Mouse (Mus musculus) C2C12 (cell line): ENCODE measurements around the gene Dlgap1. TPM values are rescaled to one million over a fixed set of nuclear protein-coding genes. Genes with fewer than 3 reads are reported as not detected.

Source experiments
- H3K27me3 ChIP-seq: one replicate; pipeline ENCODE4 v1.6.1; 2011; ENCODE audit not compliant: control insufficient read depth, insufficient read depth, insufficient read length
- H3K36me3 ChIP-seq: one replicate; pipeline ENCODE4 v1.6.1; 2011; ENCODE audit not compliant: control insufficient read depth, insufficient read depth
- H3K4me3 ChIP-seq: one replicate; pipeline ENCODE4 v1.5.1; 2011; ENCODE audit warnings: mild to moderate bottlenecking, control low read depth; ENCODE audit not compliant: poor library complexity, insufficient read depth, severe bottlenecking
- H3K79me2 ChIP-seq: one replicate; pipeline ENCODE4 v1.6.1; 2011; ENCODE audit not compliant: control insufficient read depth, insufficient read depth
- H3K79me3 ChIP-seq: one replicate; pipeline ENCODE4 v1.6.1; 2011; ENCODE audit warnings: low read depth, control low read depth
- H3ac ChIP-seq: one replicate; pipeline ENCODE3; 2011; ENCODE audit warnings: low read depth; ENCODE audit not compliant: control insufficient read depth, insufficient read length
- CEBPB ChIP-seq: IDR thresholded peaks from one replicate; pipeline ENCODE4 v1.6.1; 2011; ENCODE audit warnings: low read depth, mild to moderate bottlenecking, control low read depth, moderate library complexity
- CTCF ChIP-seq: IDR thresholded peaks from one replicate; pipeline ENCODE4 v1.5.1; 2011; ENCODE audit not compliant: control insufficient read depth, insufficient read depth, insufficient read length
- FOSL1 ChIP-seq: IDR thresholded peaks from one replicate; pipeline ENCODE4 v1.8.0; 2011; ENCODE audit warnings: mild to moderate bottlenecking, low read length; ENCODE audit not compliant: poor library complexity, insufficient read depth, severe bottlenecking
- MAX ChIP-seq: IDR thresholded peaks from one replicate; pipeline ENCODE4 v1.6.1; 2011; ENCODE audit warnings: mild to moderate bottlenecking, control low read depth
- MYOD1 ChIP-seq: IDR thresholded peaks from one replicate; pipeline ENCODE4 v1.6.1; 2011; ENCODE audit warnings: low read depth; ENCODE audit not compliant: control insufficient read depth, insufficient read length
- MYOG ChIP-seq: IDR thresholded peaks from one replicate; pipeline ENCODE4 v1.6.1; 2011; ENCODE audit not compliant: control insufficient read depth, insufficient read length; ENCODE audit errors: extremely low read depth
- USF1 ChIP-seq: IDR thresholded peaks from one replicate; pipeline ENCODE4 v1.6.1; 2011; ENCODE audit warnings: low read depth, mild to moderate bottlenecking, control low read depth, moderate library complexity
- polyA plus RNA-seq: library from polyadenylated mRNA; unstranded; fragments of >200 nt; fragmentation: generic; extraction: Trizol; gene quantifications from one replicate; pipeline ENCODE4 v1.2.1, GENCODE M21; 2012; ENCODE audit warnings: missing spikeins

The Dlgap1 gene
- polyA plus RNA-seq, 1 experiment = 0.22 TPM

- H3K27me3 ChIP-seq = no peaks in the 10 kb centered on the region
- no peaks in the 10 kb centered on the region for H3K36me3 ChIP-seq
- H3ac ChIP-seq = no peak overlapping the region
- no peak for TF ChIP-seq USF1
- no peak for TF ChIP-seq MAX
- TF ChIP-seq FOSL1 = no peak
- TF ChIP-seq CTCF = no peak
- TF ChIP-seq MYOG = no peak
- TF ChIP-seq CEBPB = no peak
- TF ChIP-seq MYOD1 = no peak
- no peaks in the 10 kb centered on the region for H3K79me3 ChIP-seq
- no peaks in the 10 kb centered on the region for H3K79me2 ChIP-seq
- H3K4me3 ChIP-seq = no peak overlapping the region
Measured at GRCm38 (mm10) chr17:70401909-70402308, 433.0 kb downstream of the Dlgap1 start.

- H3K79me3 ChIP-seq = no peaks in the 10 kb centered on the region
- H3K79me2 ChIP-seq = no peaks in the 10 kb centered on the region
- no peak overlapping the region for H3K4me3 ChIP-seq
- TF ChIP-seq CTCF (no peak), CEBPB (no peak), USF1 (no peak), MAX (no peak), MYOD1 (no peak), MYOG (no peak), FOSL1 (no peak)
- no peaks in the 10 kb centered on the region for H3K27me3 ChIP-seq
- no peaks in the 10 kb centered on the region for H3K36me3 ChIP-seq
- H3ac ChIP-seq = no peak overlapping the region
Measured at GRCm38 (mm10) chr17:70403750-70404149, 434.9 kb downstream of the Dlgap1 start.

DNA sequence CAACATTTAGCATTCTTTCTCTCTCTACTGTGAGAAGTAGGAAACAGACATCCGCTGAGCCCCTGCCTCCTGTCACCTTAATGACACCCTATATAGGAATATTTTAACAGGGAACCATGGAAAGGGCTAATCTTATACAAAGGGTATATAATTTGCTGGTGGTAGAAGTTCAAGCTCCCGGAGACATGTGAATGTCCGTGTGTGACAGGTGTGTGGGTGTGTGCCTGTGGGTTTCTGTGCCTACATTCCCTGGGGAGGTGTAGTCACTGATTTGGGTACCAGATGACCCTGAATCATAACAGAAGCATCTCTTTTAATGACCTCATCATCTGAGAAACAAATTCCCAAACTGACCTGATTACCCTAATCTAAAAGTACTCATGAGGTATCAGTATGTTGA, 445.3 kb downstream of the Dlgap1 start:
- TF ChIP-seq CEBPB (no peak), USF1 (no peak), MYOD1 (peak; percentile 97), MAX (no peak), MYOG (no peak), CTCF (no peak), FOSL1 (peak; percentile 11)
- no peaks in the 10 kb centered on the region for H3K36me3 ChIP-seq
- H3K4me3 ChIP-seq = no peak overlapping the region
- no peak overlapping the region for H3ac ChIP-seq
- no peaks in the 10 kb centered on the region for H3K79me3 ChIP-seq
- H3K27me3 ChIP-seq = no peaks in the 10 kb centered on the region
- H3K79me2 ChIP-seq = no peaks in the 10 kb centered on the region

GRCm38 (mm10) chr17:70427866-70428265, 459.0 kb downstream of the Dlgap1 start:
- H3ac ChIP-seq = no peak overlapping the region
- H3K79me3 ChIP-seq = no peaks in the 10 kb centered on the region
- no peaks in the 10 kb centered on the region for H3K27me3 ChIP-seq
- no peaks in the 10 kb centered on the region for H3K79me2 ChIP-seq
- TF ChIP-seq CTCF (no peak), MAX (no peak), MYOG (no peak), USF1 (no peak), FOSL1 (no peak), MYOD1 (no peak), CEBPB (no peak)
- no peaks in the 10 kb centered on the region for H3K36me3 ChIP-seq
- no peak overlapping the region for H3K4me3 ChIP-seq

DNA sequence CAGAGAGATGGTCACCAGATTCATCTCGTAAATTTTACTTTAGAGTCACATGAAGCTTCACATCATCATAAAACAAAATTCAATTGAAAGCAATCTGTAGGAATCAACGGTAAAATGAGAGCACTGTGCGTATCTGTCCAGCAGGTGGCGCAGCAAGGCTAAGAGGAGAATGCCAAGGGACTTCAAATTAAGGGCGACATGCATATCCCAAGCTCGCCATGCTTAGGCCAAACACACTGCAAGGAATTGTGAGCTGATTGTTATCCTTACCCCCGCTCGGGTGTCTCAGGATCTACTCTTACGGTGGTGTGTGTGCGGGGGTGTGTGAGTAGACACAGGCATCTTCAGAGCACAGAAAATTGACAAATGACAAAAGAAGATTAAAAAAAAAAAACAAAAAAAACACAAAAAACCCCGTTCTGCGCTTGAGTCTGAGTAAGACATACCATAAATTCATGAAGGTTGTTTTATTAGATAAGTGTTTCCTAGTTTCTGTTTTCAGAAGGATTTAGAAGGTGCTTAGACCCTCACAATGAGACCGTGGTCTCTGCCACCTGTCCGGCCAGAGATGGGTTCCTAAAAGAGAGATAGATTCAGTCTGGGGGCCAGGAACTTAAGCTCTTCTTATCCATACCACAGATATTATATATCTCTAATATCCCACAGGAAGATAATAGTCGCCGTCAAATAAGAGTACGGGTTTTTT, 461.0 kb downstream of the Dlgap1 start:
- Histone ChIP-seq H3K79me2 (no peaks in the 10 kb centered on the region), H3ac (no peak overlapping the region), H3K36me3 (no peaks in the 10 kb centered on the region), H3K4me3 (no peak overlapping the region), H3K79me3 (no peaks in the 10 kb centered on the region), H3K27me3 (no peaks in the 10 kb centered on the region)
- TF ChIP-seq CEBPB (no peak), CTCF (peak; percentile 82), MYOD1 (no peak), USF1 (no peak)

DNA sequence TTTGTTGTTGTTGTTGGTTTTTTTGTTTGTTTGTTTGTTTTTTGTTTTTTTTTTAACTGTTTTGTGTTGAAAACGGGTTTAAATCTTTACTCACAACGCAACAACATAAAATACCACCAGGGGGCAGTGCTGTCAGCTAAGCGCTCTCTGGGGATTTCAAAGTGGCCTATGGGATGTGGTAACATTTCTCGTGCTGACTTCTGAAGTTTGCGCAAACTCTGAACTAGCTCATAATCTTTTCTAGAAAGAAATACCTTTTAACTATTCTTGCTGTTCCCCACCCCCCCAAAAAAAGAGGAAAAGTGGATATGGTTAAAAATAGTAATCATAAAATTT, 461.5 kb downstream of the Dlgap1 start:
- Histone ChIP-seq H3K79me2 (no peaks in the 10 kb centered on the region), H3ac (no peak overlapping the region), H3K27me3 (no peaks in the 10 kb centered on the region), H3K4me3 (no peak overlapping the region), H3K79me3 (no peaks in the 10 kb centered on the region), H3K36me3 (no peaks in the 10 kb centered on the region)
- TF ChIP-seq CTCF = no peak
- TF ChIP-seq MYOD1 = no peak
- TF ChIP-seq USF1 = no peak
- no peak for TF ChIP-seq FOSL1
- TF ChIP-seq MYOG = no peak
- no peak for TF ChIP-seq CEBPB
- TF ChIP-seq MAX = no peak
